Mouse (Mus musculus) midbrain, embryonic 13.5 days (tissue): Measurements from ENCODE around the gene Terf2ip. TPM values are rescaled to one million over a fixed set of nuclear protein-coding genes. Genes with fewer than 3 reads are reported as not detected.

Source experiments
- ATAC-seq: fragments of 200-750 bp; cut with Nextera tagmentation; 2 replicates; pipeline ENCODE4 v1.8.0; 2017; ENCODE audit warnings: mild to moderate bottlenecking, moderate TSS enrichment, moderate library complexity
- H3K27ac ChIP-seq: fragments of 300-500 bp; sonication (generic); 2 replicates; pipeline ENCODE4 v1.5.1; 2015; ENCODE audit warnings: inconsistent platforms, mild to moderate bottlenecking, moderate library complexity
- H3K27me3 ChIP-seq: fragments of 300-500 bp; sonication (generic); 2 replicates; pipeline ENCODE4 v1.6.1; 2015; ENCODE audit warnings: mild to moderate bottlenecking, inconsistent platforms
- H3K36me3 ChIP-seq: fragments of 300-500 bp; sonication (generic); 2 replicates; pipeline ENCODE4 v1.6.1; 2015; ENCODE audit warnings: mild to moderate bottlenecking, inconsistent platforms
- H3K4me1 ChIP-seq: fragments of 300-500 bp; sonication (generic); replicated peaks from 2 replicates; pipeline ENCODE4 v1.6.1; 2015; ENCODE audit warnings: inconsistent platforms
- H3K4me2 ChIP-seq: fragments of 300-500 bp; sonication (generic); replicated peaks from 2 replicates; pipeline ENCODE4 v1.6.1; 2015; ENCODE audit warnings: moderate library complexity, mild to moderate bottlenecking, inconsistent platforms
- H3K4me3 ChIP-seq: fragments of 300-500 bp; sonication (generic); replicated peaks from 2 replicates; pipeline ENCODE4 v1.5.1; 2015; ENCODE audit warnings: mild to moderate bottlenecking, inconsistent platforms
- H3K9ac ChIP-seq: fragments of 300-500 bp; sonication (generic); replicated peaks from 2 replicates; pipeline ENCODE4 v1.6.1; 2015; ENCODE audit warnings: mild to moderate bottlenecking, inconsistent platforms
- H3K9me3 ChIP-seq: fragments of 300-500 bp; sonication (generic); 2 replicates; pipeline ENCODE4 v1.6.1; 2016; ENCODE audit warnings: mild to moderate bottlenecking, inconsistent platforms
- WGBS: fragments of 180-500 bp; shearing (Covaris S2); methylation state at CpG from one replicate; pipeline ENCODE4 v1.1.7; 2015; 5-methylcytosine and 5-hydroxymethylcytosine counted together
- polyA plus RNA-seq: library from polyadenylated mRNA; unstranded; fragments of >200 nt; fragmentation: Nextera tagmentation; extraction: Ambion mirVana; gene quantifications from 2 replicates; pipeline ENCODE4 v1.2.1, GENCODE M21; 2015

Terf2ip gene
- 52.8 and 55.9 TPM in 2 replicates for polyA plus RNA-seq

DNA sequence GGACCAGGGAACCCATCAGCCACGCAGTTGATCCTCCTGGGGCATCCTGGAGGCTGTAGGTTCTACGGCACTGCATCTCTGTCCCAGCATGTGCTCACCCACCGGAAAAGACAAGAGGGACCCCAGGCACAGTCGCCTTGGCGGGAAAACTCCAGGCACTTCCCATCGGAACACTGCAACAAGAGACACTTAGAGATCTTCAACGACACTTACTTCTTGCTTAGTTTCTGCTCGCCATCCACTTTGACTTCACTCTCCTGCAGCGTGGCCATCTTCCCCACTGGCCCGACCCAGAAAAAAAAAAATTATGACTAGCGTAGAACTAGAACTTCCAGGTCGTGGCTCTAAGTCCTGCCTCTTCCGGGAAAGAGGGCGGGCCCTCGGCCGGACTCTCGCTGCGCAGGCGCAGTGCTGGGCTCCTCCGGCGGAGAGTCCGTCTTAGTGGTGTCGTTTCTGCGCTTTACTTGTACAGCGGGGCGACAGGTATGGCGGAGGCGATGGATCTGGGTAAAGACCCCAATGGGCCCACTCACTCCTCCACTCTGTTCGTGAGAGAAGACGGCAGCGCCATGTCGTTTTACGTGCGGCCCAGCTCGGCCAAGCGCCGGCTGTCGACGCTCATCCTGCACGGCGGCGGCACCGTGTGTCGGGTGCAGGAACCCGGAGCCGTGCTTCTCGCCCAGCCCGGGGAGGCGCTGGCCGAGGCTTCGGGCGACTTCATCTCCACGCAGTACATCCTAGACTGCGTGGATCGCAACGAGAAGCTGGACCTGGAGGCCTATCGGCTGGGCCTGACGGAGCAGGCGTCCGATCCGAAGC is at the start of gene Terf2ip, which contains the start of gene Kars:
Terf2ip (plus strand) TSS at position 402 of the 819 bp plus-strand sequence.
Kars (minus strand) TSS at position 327 of the 819 bp plus-strand sequence.
- H3K9me3 ChIP-seq: no peaks in the 10 kb centered on the region
- H3K4me2 ChIP-seq: peak within 1 kb of the TSS; percentile 89
- under 1% methylated on average over 61 of the region's 61 CpGs for WGBS
- peaks cover 14% of the 10 kb centered on the region for H3K36me3 ChIP-seq
- H3K9ac ChIP-seq: peak within 1 kb of the TSS; percentile 86
- H3K4me3 ChIP-seq: peak within 1 kb of the TSS; percentile 68
- ATAC-seq: peak; percentile 95
- peaks cover 31% of the 10 kb centered on the region for H3K4me1 ChIP-seq
- no peaks in the 10 kb centered on the region for H3K27me3 ChIP-seq
- H3K27ac ChIP-seq: peak within 1 kb of the TSS; percentile 80

DNA sequence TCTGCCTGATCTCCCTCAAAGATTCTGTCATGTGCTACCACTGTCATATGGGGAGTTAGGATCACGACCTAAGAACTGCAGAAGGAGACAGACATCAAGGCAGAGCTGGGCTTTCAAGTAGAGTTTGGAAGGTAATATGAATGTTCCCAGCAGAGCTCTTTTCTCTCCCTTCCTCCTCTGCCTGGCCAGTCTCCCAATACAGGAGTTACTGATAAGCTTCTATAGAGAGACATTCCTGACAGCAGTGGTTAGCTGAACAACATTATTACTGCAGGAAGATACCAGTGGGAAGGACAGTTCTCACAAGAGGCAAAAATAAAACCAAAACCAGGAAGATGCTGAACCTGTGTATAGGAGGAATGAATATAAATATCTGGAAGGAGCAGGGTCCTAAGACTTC is 48.6 kb upstream of the Terf2ip start:
- H3K9me3 ChIP-seq: no peaks in the 10 kb centered on the region
- no peak overlapping the region for H3K9ac ChIP-seq
- no peak overlapping the region for H3K4me2 ChIP-seq
- peaks cover 14% of the 10 kb centered on the region; the same call in 1 of the 2 replicates for H3K36me3 ChIP-seq
- no peak for ATAC-seq
- WGBS: 88% methylated on average over 1 of the region's 1 CpGs
- no peaks in the 10 kb centered on the region for H3K27me3 ChIP-seq
- H3K27ac ChIP-seq: no peak overlapping the region
- H3K4me3 ChIP-seq: no peak overlapping the region
- H3K4me1 ChIP-seq: no peaks in the 10 kb centered on the region; the same call in 1 of the 2 replicates

- no peaks in the 10 kb centered on the region for H3K9me3 ChIP-seq
- no peak overlapping the region for H3K4me2 ChIP-seq
- H3K4me1 ChIP-seq: no peaks in the 10 kb centered on the region; the same call in 1 of the 2 replicates
- 74% methylated on average over 10 of the region's 10 CpGs for WGBS
- ATAC-seq: no peak
- H3K27me3 ChIP-seq: no peaks in the 10 kb centered on the region
- no peak overlapping the region for H3K27ac ChIP-seq
- no peak overlapping the region for H3K9ac ChIP-seq
- peaks cover 17% of the 10 kb centered on the region for H3K36me3 ChIP-seq
- no peak overlapping the region for H3K4me3 ChIP-seq
Observed at GRCm38 (mm10) chr8:111963091-111963490, 48.1 kb upstream of the Terf2ip start.

GRCm38 (mm10) chr8:111963546-111963945 is 47.7 kb upstream of the Terf2ip start:
- H3K9ac ChIP-seq: no peak overlapping the region
- no peak overlapping the region for H3K4me3 ChIP-seq
- no peaks in the 10 kb centered on the region for H3K27me3 ChIP-seq
- no peak for ATAC-seq
- 78% methylated on average over 4 of the region's 4 CpGs for WGBS
- H3K9me3 ChIP-seq: no peaks in the 10 kb centered on the region
- H3K27ac ChIP-seq: no peak overlapping the region
- H3K36me3 ChIP-seq: peaks cover 16% of the 10 kb centered on the region
- no peak overlapping the region for H3K4me2 ChIP-seq
- H3K4me1 ChIP-seq: no peaks in the 10 kb centered on the region; the same call in 1 of the 2 replicates

DNA sequence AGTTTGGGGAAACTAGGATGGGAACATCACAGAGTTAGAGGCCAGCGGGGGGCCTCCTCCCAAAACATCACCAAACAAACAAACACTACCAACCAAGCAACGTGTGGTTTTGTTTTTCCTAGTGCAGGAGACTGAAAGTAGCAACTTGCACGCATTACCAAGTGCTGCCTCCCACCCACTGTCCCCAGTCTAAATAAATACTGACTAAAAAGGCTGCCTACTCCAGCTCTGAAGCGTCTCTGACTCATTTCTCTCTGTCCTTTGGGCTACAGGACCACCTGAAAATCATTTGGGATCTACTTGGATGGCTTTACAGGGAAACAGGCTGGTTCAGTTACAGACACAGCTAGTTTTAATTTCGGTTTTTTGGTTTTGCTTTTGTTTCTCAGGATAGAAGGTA is 46.8 kb upstream of the Terf2ip start:
- no peak for ATAC-seq
- Histone ChIP-seq H3K4me3 (no peak overlapping the region), H3K9ac (no peak overlapping the region), H3K36me3 (peaks cover 20% of the 10 kb centered on the region), H3K9me3 (no peaks in the 10 kb centered on the region), H3K4me2 (no peak overlapping the region), H3K27ac (no peak overlapping the region), H3K27me3 (no peaks in the 10 kb centered on the region), H3K4me1 (no peaks in the 10 kb centered on the region; the same call in 1 of the 2 replicates)
- 69% methylated on average over 5 of the region's 5 CpGs for WGBS

- Histone ChIP-seq H3K36me3 (peaks cover 20% of the 10 kb centered on the region), H3K9me3 (no peaks in the 10 kb centered on the region), H3K27ac (no peak overlapping the region), H3K27me3 (no peaks in the 10 kb centered on the region), H3K4me2 (no peak overlapping the region), H3K4me3 (no peak overlapping the region), H3K9ac (no peak overlapping the region), H3K4me1 (no peaks in the 10 kb centered on the region; the same call in 1 of the 2 replicates)
- 82% methylated on average over 7 of the region's 7 CpGs for WGBS
- no peak for ATAC-seq
Observed at GRCm38 (mm10) chr8:111964849-111965561, 46.2 kb upstream of the Terf2ip start.

DNA sequence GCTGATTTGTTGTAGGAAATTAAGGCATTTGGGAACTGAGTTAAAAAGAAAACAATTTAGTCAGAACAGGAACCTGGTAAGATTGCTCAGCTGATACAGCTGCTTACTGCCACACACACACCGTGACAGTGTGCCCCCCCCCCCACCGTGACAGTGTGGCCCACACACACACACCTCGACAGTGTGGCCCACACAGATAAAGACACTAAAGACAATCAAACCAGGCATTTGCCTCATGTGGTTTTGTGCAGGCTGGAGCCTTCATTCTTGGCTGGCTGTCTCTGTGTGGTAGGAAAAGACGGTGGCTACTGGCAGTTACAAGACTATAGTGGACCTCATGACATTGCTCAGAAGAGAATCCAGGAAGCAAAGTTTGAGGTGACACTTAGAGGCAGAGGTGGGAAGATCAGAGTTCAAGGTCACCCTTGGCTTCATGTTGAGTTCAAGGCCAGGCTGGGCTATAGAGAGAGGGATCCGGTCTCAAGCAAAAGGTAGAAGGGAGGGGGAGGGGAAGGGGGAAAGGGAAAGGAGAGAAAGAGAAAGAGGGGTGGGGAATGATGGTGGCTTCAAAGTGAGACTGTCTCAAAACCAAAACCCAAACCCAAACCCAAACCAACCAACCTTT is 43.8 kb upstream of the Terf2ip start:
- no peak overlapping the region for H3K4me3 ChIP-seq
- no peak overlapping the region for H3K27ac ChIP-seq
- no peak overlapping the region for H3K4me2 ChIP-seq
- ATAC-seq: no peak
- H3K36me3 ChIP-seq: peaks cover 31% of the 10 kb centered on the region
- 84% methylated on average over 5 of the region's 5 CpGs for WGBS
- H3K4me1 ChIP-seq: no peaks in the 10 kb centered on the region; the same call in 1 of the 2 replicates
- H3K9ac ChIP-seq: no peak overlapping the region
- H3K27me3 ChIP-seq: no peaks in the 10 kb centered on the region
- no peaks in the 10 kb centered on the region for H3K9me3 ChIP-seq

GRCm38 (mm10) chr8:111968541-111968940 is 42.7 kb upstream of the Terf2ip start:
- H3K27me3 ChIP-seq: no peaks in the 10 kb centered on the region
- H3K4me2 ChIP-seq: no peak overlapping the region
- no peaks in the 10 kb centered on the region for H3K4me1 ChIP-seq
- H3K4me3 ChIP-seq: no peak overlapping the region
- ATAC-seq: no peak
- H3K9ac ChIP-seq: no peak overlapping the region
- H3K9me3 ChIP-seq: no peaks in the 10 kb centered on the region
- 78% methylated on average over 10 of the region's 10 CpGs for WGBS
- peaks cover 38% of the 10 kb centered on the region for H3K36me3 ChIP-seq
- H3K27ac ChIP-seq: no peak overlapping the region

- ATAC-seq: no peak
- whole genome bisulfite sequencing: 21% methylated on average over 5 of the region's 5 CpGs
- Histone ChIP-seq H3K4me1 (no peaks in the 10 kb centered on the region), H3K27me3 (no peaks in the 10 kb centered on the region), H3K36me3 (peaks cover 42% of the 10 kb centered on the region), H3K9ac (no peak overlapping the region), H3K9me3 (no peaks in the 10 kb centered on the region), H3K4me3 (no peak overlapping the region), H3K4me2 (no peak overlapping the region), H3K27ac (no peak overlapping the region)
Observed at GRCm38 (mm10) chr8:111968991-111969390, 42.2 kb upstream of the Terf2ip start.

GRCm38 (mm10) chr8:111974138-111974537 is 37.1 kb upstream of the Terf2ip start:
- H3K27ac ChIP-seq: no peak overlapping the region
- ATAC-seq: no peak
- H3K4me1 ChIP-seq: no peaks in the 10 kb centered on the region
- peaks cover 55% of the 10 kb centered on the region for H3K36me3 ChIP-seq
- H3K9me3 ChIP-seq: no peaks in the 10 kb centered on the region
- H3K4me2 ChIP-seq: no peak overlapping the region
- 97% methylated on average over 12 of the region's 12 CpGs for WGBS
- no peak overlapping the region for H3K9ac ChIP-seq
- H3K27me3 ChIP-seq: no peaks in the 10 kb centered on the region
- no peak overlapping the region for H3K4me3 ChIP-seq

DNA sequence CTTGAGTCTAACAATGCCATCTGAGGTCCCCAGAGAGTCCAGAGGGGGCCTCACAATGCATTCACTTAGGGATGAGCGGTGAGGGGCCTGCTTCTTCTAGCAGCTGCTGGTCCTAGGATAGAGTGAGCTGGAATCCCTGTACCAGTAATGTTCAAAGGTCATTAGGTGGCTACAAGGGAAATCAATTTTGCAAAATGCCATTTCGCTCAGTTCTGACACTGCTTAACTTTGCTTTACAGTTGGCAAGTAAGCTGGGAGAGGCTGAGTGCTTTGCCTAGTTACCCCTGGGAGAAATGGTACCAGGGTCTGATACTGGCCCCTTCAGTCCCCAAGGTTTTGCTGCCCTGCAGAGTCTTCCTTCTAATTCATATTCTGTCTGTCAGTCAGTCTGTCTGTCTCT is 35.5 kb upstream of the Terf2ip start:
- Histone ChIP-seq H3K4me1 (no peaks in the 10 kb centered on the region), H3K36me3 (peaks cover 53% of the 10 kb centered on the region)
- 92% methylated on average over 2 of the region's 2 CpGs for WGBS

DNA sequence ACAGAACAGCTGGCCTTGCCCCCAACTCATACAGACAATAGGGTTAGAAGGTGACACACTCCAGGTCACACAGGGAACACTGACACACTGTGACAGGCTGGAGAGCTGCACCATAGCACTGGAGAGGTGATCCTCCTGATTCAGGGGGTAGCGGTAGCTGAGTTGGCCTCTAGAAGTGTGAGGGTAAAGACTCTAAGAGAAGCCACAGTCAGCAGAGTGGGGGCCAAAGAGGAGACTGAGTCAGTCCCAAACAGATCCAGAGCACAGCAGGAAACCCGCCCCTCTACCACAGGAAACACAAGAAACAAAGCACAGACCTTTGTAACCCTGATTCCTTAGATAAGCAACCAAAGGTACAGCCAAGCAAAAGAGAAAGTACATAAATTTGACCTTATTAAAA is 34.9 kb upstream of the Terf2ip start:
- H3K4me2 ChIP-seq: no peak overlapping the region
- no peak for ATAC-seq
- no peak overlapping the region for H3K4me3 ChIP-seq
- peaks cover 49% of the 10 kb centered on the region for H3K36me3 ChIP-seq
- H3K4me1 ChIP-seq: no peaks in the 10 kb centered on the region
- H3K9me3 ChIP-seq: no peaks in the 10 kb centered on the region
- H3K27ac ChIP-seq: no peak overlapping the region
- WGBS: 91% methylated on average over 2 of the region's 2 CpGs
- H3K9ac ChIP-seq: no peak overlapping the region
- no peaks in the 10 kb centered on the region for H3K27me3 ChIP-seq

More for the DNA sequence above, 35.5 kb upstream of the Terf2ip start:
- H3K4me3 ChIP-seq: no peak overlapping the region
- no peak overlapping the region for H3K27ac ChIP-seq
- no peak for ATAC-seq
- no peak overlapping the region for H3K9ac ChIP-seq
- no peaks in the 10 kb centered on the region for H3K27me3 ChIP-seq
- no peak overlapping the region for H3K4me2 ChIP-seq
- H3K9me3 ChIP-seq: no peaks in the 10 kb centered on the region
